Mouse (Mus musculus): ENCODE measurements around the gene Zfp526. TPM values are rescaled to one million over a fixed set of nuclear protein-coding genes. Genes with fewer than 3 reads are reported as not detected.
"Not testable (repeated sequence)": the region's sequence is repeated elsewhere in the genome, so short reads cannot be mapped to it uniquely, and the experiment has no call there.

Zfp526 gene
- total RNA-seq, 4 experiments from 2014 or later: 9.0 to 12.3 (median 9.9) TPM

- DNase-seq (ENCODE audit: low spot score): peak; percentile 91
These were observed 17.8 kb downstream of the Zfp526 start for GRCm38 (mm10) chr7:25238829-25239623.

- DNase-seq (ENCODE audit: low spot score): no peak
These were observed 19.4 kb downstream of the Zfp526 start for GRCm38 (mm10) chr7:25240631-25241030.

GRCm38 (mm10) chr7:25241062-25241461 lies 19.8 kb downstream of the Zfp526 start:
- DNase-seq (ENCODE audit: low spot score): peak; percentile 62

- DNase-seq (ENCODE audit: low spot score): no peak
These were observed 22.1 kb downstream of the Zfp526 start for GRCm38 (mm10) chr7:25243361-25243760.

GRCm38 (mm10) chr7:25244562-25245369 lies 23.5 kb downstream of the Zfp526 start:
- DNase-seq (ENCODE audit: low spot score): no peak

GRCm38 (mm10) chr7:25246079-25246758 lies 25.0 kb downstream of the Zfp526 start:
- no peak for DNase-seq (ENCODE audit: low spot score)

- DNase-seq (ENCODE audit: low spot score): no peak
These were observed 25.5 kb downstream of the Zfp526 start for GRCm38 (mm10) chr7:25246759-25247137.

- no peak for DNase-seq (ENCODE audit: low spot score)
These were observed 26.3 kb downstream of the Zfp526 start for GRCm38 (mm10) chr7:25247498-25247897.

- DNase-seq (ENCODE audit: low spot score): no peak
These were observed 26.9 kb downstream of the Zfp526 start for GRCm38 (mm10) chr7:25248018-25248647.

GRCm38 (mm10) chr7:25248846-25249313 lies 27.7 kb downstream of the Zfp526 start:
- no peak for DNase-seq (ENCODE audit: low spot score)

- peak; percentile 69 for DNase-seq (ENCODE audit: low spot score)
These were observed 28.3 kb downstream of the Zfp526 start for GRCm38 (mm10) chr7:25249314-25250140.

GRCm38 (mm10) chr7:25250141-25250972 lies 29.1 kb downstream of the Zfp526 start, which contains the start of gene Erf:
Gene Erf (minus strand): TSS chr7:25250761.
- DNase-seq (ENCODE audit: low spot score): peak; percentile 90

GRCm38 (mm10) chr7:25251071-25251791 lies 30.0 kb downstream of the Zfp526 start:
- peak; percentile 68 for DNase-seq (ENCODE audit: low spot score)

GRCm38 (mm10) chr7:25251822-25252221 lies 30.6 kb downstream of the Zfp526 start:
- DNase-seq (ENCODE audit: low spot score): no peak

- no peak for DNase-seq (ENCODE audit: low spot score)
These were observed 40.7 kb downstream of the Zfp526 start for GRCm38 (mm10) chr7:25261896-25262295.

- no peak for DNase-seq (ENCODE audit: low spot score)
These were observed 43.0 kb downstream of the Zfp526 start for GRCm38 (mm10) chr7:25263968-25264870.

- DNase-seq (ENCODE audit: low spot score): not testable (repeated sequence)
These were observed 44.5 kb downstream of the Zfp526 start for GRCm38 (mm10) chr7:25265743-25266142.
